Mouse (Mus musculus) neural tube, embryonic 15.5 days (tissue): ENCODE data around the gene Susd6. TPM values are rescaled to one million over a fixed set of nuclear protein-coding genes. Genes with fewer than 3 reads are reported as not detected.

Source experiments
- ATAC-seq: fragments of 200-750 bp; cut with Nextera tagmentation; 2 replicates; pipeline ENCODE4 v1.8.0; 2017; ENCODE audit warnings: mild to moderate bottlenecking, moderate TSS enrichment, moderate library complexity; ENCODE audit not compliant: low FRiP score
- H3K27ac ChIP-seq: fragments of 300-500 bp; sonication (generic); replicated peaks from 2 replicates; pipeline ENCODE4 v1.5.1; 2015; ENCODE audit warnings: mild to moderate bottlenecking, inconsistent platforms
- H3K27me3 ChIP-seq: fragments of 300-500 bp; sonication (generic); replicated peaks from 2 replicates; pipeline ENCODE4 v1.6.1; 2015; ENCODE audit warnings: inconsistent platforms
- H3K36me3 ChIP-seq: fragments of 300-500 bp; sonication (generic); 2 replicates; pipeline ENCODE4 v1.6.1; 2015; ENCODE audit warnings: inconsistent platforms
- H3K4me1 ChIP-seq: fragments of 300-500 bp; sonication (generic); 2 replicates; pipeline ENCODE4 v1.6.1; 2015; ENCODE audit warnings: inconsistent platforms
- H3K4me2 ChIP-seq: fragments of 300-500 bp; sonication (generic); 2 replicates; pipeline ENCODE4 v1.6.1; 2015; ENCODE audit warnings: inconsistent platforms, mild to moderate bottlenecking, moderate library complexity
- H3K4me3 ChIP-seq: fragments of 300-500 bp; sonication (generic); replicated peaks from 2 replicates; pipeline ENCODE4 v1.5.1; 2015; ENCODE audit warnings: mild to moderate bottlenecking, inconsistent platforms
- H3K9ac ChIP-seq: fragments of 300-500 bp; sonication (generic); replicated peaks from 2 replicates; pipeline ENCODE4 v1.6.1; 2015; ENCODE audit warnings: mild to moderate bottlenecking, inconsistent platforms
- H3K9me3 ChIP-seq: fragments of 300-500 bp; sonication (generic); replicated peaks from 2 replicates; pipeline ENCODE4 v1.6.1; 2016; ENCODE audit warnings: inconsistent platforms
- WGBS: fragments of 180-500 bp; shearing (Covaris S2); methylation state at CpG from one replicate; pipeline ENCODE4 v1.1.7; 2015; ENCODE audit warnings: mixed read lengths; 5-methylcytosine and 5-hydroxymethylcytosine counted together
- polyA plus RNA-seq: library from polyadenylated mRNA; unstranded; fragments of >200 nt; fragmentation: Nextera tagmentation; extraction: Ambion mirVana; gene quantifications from 2 replicates; pipeline ENCODE4 v1.2.1, GENCODE M21; 2015

Gene Susd6
- polyA plus RNA-seq, 1 experiment from 2014 or later = 9.1 TPM

DNA sequence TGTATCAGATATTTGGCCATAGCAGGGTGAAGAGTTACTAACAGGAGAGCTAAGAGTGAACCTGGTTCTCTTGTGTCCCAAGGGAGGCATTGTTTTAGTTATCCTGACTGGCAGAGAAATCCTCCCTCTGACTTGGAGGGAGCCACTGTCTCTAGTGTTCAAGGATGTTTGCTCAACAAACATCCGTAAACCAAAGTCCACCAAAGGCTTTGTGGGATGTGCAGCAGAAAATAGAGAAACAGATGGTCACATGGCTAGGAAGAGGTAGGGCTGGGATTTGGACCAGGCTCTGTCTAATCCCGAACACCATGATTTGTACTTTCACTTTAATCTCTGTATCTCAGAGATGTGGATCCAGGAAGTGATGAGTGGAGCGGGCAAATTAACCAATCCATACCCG lies 26.2 kb upstream of the Susd6 start:
- 75% methylated on average over 4 of the region's 4 CpGs for WGBS

DNA sequence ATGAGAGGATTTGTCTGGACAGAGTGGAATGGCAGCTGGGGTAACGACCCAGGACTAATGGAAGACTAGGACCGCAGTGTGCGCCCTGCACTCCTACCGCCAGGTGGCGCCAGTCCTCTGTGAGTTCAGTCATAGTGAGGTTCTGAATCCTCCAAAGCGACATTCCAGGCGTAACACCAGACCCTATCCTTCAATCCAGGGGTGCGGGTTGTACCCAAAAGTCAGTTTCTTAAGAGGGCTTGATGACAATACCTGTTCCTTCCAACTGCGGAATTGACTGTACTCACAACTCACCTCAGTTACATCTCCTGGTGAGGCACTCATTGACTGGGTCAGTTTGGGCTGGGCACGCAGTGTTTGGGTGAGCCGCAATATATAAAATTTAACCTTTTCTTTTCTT lies 20.6 kb upstream of the Susd6 start:
- H3K27me3 ChIP-seq = no peaks in the 10 kb centered on the region
- H3K36me3 ChIP-seq = no peaks in the 10 kb centered on the region
- H3K4me2 ChIP-seq = peak overlapping the region; percentile 46
- WGBS = 19% methylated on average over 11 of the region's 11 CpGs
- H3K9ac ChIP-seq = no peak overlapping the region
- peak; percentile 76 for ATAC-seq
- no peaks in the 10 kb centered on the region for H3K4me1 ChIP-seq
- no peaks in the 10 kb centered on the region for H3K9me3 ChIP-seq
- H3K27ac ChIP-seq = no peak overlapping the region
- H3K4me3 ChIP-seq = no peak overlapping the region

More for the DNA sequence above, 26.2 kb upstream of the Susd6 start:
- Histone ChIP-seq H3K9ac (no peak overlapping the region), H3K4me3 (no peak overlapping the region), H3K27ac (no peak overlapping the region), H3K27me3 (no peaks in the 10 kb centered on the region), H3K9me3 (no peaks in the 10 kb centered on the region), H3K4me2 (no peak overlapping the region), H3K4me1 (peaks cover 11% of the 10 kb centered on the region), H3K36me3 (no peaks in the 10 kb centered on the region)
- no peak for ATAC-seq

DNA sequence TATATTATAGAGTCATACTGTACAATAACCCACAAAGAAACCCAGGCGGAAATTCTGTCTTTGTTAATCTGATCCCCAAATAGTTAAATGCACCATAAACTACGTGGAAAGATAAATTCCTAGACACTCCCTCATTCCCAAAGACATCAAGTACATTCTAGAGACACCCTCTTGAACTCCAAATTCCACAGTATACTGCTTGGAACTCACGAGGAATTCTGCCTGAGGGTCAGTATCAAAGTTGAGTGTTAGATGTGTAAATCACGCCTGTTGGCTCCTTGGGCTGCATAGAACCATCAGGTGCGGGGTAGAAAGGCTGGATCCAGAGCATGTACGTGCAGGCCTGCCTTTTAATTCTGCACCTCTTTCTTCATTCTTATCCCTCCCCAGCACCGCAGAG lies 15.5 kb upstream of the Susd6 start:
- Histone ChIP-seq H3K4me3 (no peak overlapping the region), H3K36me3 (no peaks in the 10 kb centered on the region), H3K4me2 (no peak overlapping the region), H3K4me1 (no peaks in the 10 kb centered on the region), H3K9ac (no peak overlapping the region), H3K27me3 (no peaks in the 10 kb centered on the region), H3K27ac (no peak overlapping the region), H3K9me3 (no peaks in the 10 kb centered on the region)
- WGBS = 74% methylated on average over 7 of the region's 7 CpGs
- no peak for ATAC-seq

- H3K9me3 ChIP-seq = no peaks in the 10 kb centered on the region
- no peak for ATAC-seq
- no peak overlapping the region for H3K4me3 ChIP-seq
- no peaks in the 10 kb centered on the region for H3K36me3 ChIP-seq
- H3K9ac ChIP-seq = no peak overlapping the region
- WGBS = 89% methylated on average over 4 of the region's 4 CpGs
- H3K4me1 ChIP-seq = no peaks in the 10 kb centered on the region
- no peaks in the 10 kb centered on the region for H3K27me3 ChIP-seq
- H3K4me2 ChIP-seq = no peak overlapping the region
- no peak overlapping the region for H3K27ac ChIP-seq
Observed at GRCm38 (mm10) chr12:80776046-80776634, 14.2 kb upstream of the Susd6 start.

- H3K4me3 ChIP-seq = no peak overlapping the region
- no peak for ATAC-seq
- no peak overlapping the region for H3K4me2 ChIP-seq
- H3K4me1 ChIP-seq = no peaks in the 10 kb centered on the region
- no peaks in the 10 kb centered on the region for H3K9me3 ChIP-seq
- no peaks in the 10 kb centered on the region for H3K36me3 ChIP-seq
- H3K27me3 ChIP-seq = no peaks in the 10 kb centered on the region
- H3K27ac ChIP-seq = no peak overlapping the region
- H3K9ac ChIP-seq = no peak overlapping the region
- 82% methylated on average over 16 of the region's 16 CpGs for WGBS
Observed at GRCm38 (mm10) chr12:80778188-80778936, 11.9 kb upstream of the Susd6 start.

DNA sequence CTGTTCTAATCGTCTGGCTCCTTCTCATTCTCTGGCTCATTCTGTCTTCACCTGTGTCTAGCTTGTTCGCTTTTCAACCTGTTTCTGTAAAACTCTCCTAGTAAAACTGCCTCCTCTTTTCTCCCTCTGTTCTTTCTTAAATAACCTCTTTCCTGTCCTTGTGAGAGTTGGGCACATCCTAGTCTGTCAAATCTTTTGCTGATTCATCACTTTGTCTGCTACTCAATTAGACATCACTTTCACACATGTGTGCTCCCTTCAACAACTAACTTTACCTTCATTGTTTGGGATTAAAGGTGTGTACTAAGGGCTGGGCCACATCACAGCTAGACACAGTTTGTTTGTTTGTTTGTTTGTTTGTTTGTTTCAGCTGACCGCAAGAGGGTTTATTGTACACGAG lies 10.6 kb upstream of the Susd6 start:
- H3K9ac ChIP-seq = no peak overlapping the region
- 96% methylated on average over 4 of the region's 4 CpGs for WGBS
- H3K27me3 ChIP-seq = no peaks in the 10 kb centered on the region

GRCm38 (mm10) chr12:80782190-80782589 lies 8.1 kb upstream of the Susd6 start:
- no peak for ATAC-seq
- Histone ChIP-seq H3K4me1 (no peaks in the 10 kb centered on the region), H3K36me3 (no peaks in the 10 kb centered on the region), H3K27ac (no peak overlapping the region), H3K9me3 (no peaks in the 10 kb centered on the region), H3K4me3 (no peak overlapping the region), H3K27me3 (0 out of 2 replicates have a peak, but pooled peaks cover 3% of the 10 kb centered on the region), H3K9ac (no peak overlapping the region), H3K4me2 (no peak overlapping the region)
- 87% methylated on average over 3 of the region's 3 CpGs for WGBS

More for the DNA sequence above, 10.6 kb upstream of the Susd6 start:
- H3K4me1 ChIP-seq = no peaks in the 10 kb centered on the region
- ATAC-seq = no peak
- H3K36me3 ChIP-seq = no peaks in the 10 kb centered on the region
- H3K27ac ChIP-seq = no peak overlapping the region
- no peaks in the 10 kb centered on the region for H3K9me3 ChIP-seq
- no peak overlapping the region for H3K4me3 ChIP-seq
- H3K4me2 ChIP-seq = no peak overlapping the region

DNA sequence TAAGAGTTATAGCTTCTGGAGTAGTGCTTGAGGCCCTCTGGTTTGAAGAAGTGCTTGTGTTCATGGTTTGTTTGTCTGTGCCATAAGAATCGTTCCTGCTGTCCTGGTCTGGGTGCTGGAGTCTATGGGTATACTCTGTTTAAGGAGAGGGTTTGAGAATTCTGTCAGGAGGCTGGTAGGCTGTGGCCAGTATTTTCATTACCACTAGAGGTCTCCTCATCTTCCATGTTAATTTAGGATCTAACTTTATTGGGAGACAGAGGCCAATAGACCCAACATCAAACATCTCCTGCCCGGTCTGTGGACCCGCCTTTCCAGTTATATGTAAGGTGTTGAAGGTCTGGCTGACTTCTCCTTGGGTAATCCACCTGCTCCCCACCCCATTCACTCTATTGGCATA lies 7.4 kb upstream of the Susd6 start:
- Histone ChIP-seq H3K4me3 (no peak overlapping the region), H3K27me3 (0 out of 2 replicates have a peak, but pooled peaks cover 3% of the 10 kb centered on the region), H3K9ac (no peak overlapping the region), H3K4me1 (no peaks in the 10 kb centered on the region), H3K4me2 (no peak overlapping the region), H3K36me3 (no peaks in the 10 kb centered on the region), H3K9me3 (no peaks in the 10 kb centered on the region), H3K27ac (no peak overlapping the region)
- WGBS = 53% methylated on average over 3 of the region's 3 CpGs
- no peak for ATAC-seq

DNA sequence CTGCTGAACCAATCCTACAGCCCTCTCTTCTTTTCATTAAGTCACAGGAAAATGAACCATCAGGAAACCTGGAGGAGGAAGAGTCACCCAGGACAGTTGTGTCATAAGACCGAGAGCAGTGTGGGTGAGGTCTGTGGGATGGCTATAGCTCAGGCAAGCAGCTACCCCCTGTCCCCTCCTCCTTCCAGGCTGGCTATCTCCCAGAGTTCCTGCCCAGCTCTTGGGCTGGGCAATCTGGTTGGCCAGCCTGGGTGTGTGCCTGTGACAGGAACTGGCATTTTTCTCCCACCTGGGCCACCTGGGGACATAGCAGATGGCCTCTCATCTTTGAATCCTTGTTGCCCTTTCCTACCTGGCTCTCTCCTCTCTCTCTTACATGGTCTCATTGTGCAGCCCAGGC lies 6.4 kb upstream of the Susd6 start:
- WGBS = 71% methylated on average over 1 of the region's 1 CpGs
- ATAC-seq = no peak

DNA sequence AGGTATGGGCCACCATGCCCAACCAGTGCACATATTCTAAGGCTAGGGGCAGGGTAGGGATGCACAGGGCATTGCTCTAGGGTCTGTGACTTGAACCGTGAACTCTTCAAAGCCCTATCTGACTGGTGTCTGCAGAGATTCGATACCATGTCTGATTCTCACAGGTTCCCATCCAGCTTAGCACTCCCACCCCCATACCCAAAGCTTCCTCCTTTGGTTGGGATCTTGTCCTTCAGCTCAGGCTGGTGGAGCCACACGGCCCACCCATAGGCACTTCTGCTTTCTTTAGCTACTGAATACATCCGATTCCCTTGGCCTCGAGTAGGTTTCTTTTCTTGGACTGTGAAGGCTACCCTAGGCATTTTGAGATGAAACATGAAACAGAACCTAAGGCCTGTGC lies 5.3 kb upstream of the Susd6 start:
- Histone ChIP-seq H3K27me3 (0 out of 2 replicates have a peak, but pooled peaks cover 3% of the 10 kb centered on the region), H3K9ac (no peak overlapping the region), H3K27ac (no peak overlapping the region), H3K9me3 (no peaks in the 10 kb centered on the region), H3K4me1 (peaks cover 4% of the 10 kb centered on the region), H3K4me3 (no peak overlapping the region), H3K4me2 (no peak overlapping the region), H3K36me3 (no peaks in the 10 kb centered on the region)
- ATAC-seq = no peak
- WGBS = 89% methylated on average over 5 of the region's 5 CpGs

More for the DNA sequence above, 6.4 kb upstream of the Susd6 start:
- no peak overlapping the region for H3K9ac ChIP-seq
- H3K4me3 ChIP-seq = no peak overlapping the region
- H3K27ac ChIP-seq = no peak overlapping the region
- H3K4me1 ChIP-seq = no peaks in the 10 kb centered on the region
- H3K36me3 ChIP-seq = no peaks in the 10 kb centered on the region
- no peaks in the 10 kb centered on the region for H3K9me3 ChIP-seq
- no peak overlapping the region for H3K4me2 ChIP-seq
- H3K27me3 ChIP-seq = 0 out of 2 replicates have a peak, but pooled peaks cover 3% of the 10 kb centered on the region

- Histone ChIP-seq H3K27ac (no peak overlapping the region), H3K4me2 (no peak overlapping the region), H3K9me3 (no peaks in the 10 kb centered on the region), H3K4me1 (peaks cover 5% of the 10 kb centered on the region), H3K36me3 (no peaks in the 10 kb centered on the region), H3K27me3 (0 out of 2 replicates have a peak, but pooled peaks cover 3% of the 10 kb centered on the region), H3K4me3 (no peak overlapping the region), H3K9ac (no peak overlapping the region)
- 93% methylated on average over 4 of the region's 4 CpGs for whole genome bisulfite sequencing
- ATAC-seq = no peak
Observed at GRCm38 (mm10) chr12:80785597-80785996, 4.7 kb upstream of the Susd6 start.

DNA sequence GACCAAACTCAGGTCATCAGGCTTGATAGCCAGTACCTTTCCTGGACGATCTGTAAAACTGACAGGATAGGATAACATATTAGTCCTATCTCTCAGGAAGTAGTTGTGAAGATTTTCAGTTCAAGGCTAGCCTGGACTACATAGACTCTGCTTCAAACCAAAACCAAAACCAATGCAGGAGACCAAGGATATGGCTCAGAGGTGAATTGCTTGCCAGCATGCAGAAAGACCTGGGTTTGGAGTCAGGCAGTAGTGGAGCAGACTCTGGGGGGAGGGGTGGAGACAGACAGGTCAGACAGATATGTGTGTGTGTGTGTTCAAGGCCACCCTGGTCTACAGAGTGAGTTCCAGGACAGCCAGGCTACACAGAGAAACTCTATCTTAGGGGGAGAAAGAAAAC lies 3.7 kb upstream of the Susd6 start:
- no peaks in the 10 kb centered on the region for H3K9me3 ChIP-seq
- H3K4me3 ChIP-seq = no peak overlapping the region
- no peaks in the 10 kb centered on the region for H3K36me3 ChIP-seq
- ATAC-seq = no peak
- H3K4me1 ChIP-seq = peaks cover 11% of the 10 kb centered on the region
- H3K4me2 ChIP-seq = no peak overlapping the region
- H3K9ac ChIP-seq = no peak overlapping the region
- 91% methylated on average over 1 of the region's 1 CpGs for WGBS
- H3K27ac ChIP-seq = no peak overlapping the region
- 0 out of 2 replicates have a peak, but pooled peaks cover 3% of the 10 kb centered on the region for H3K27me3 ChIP-seq
